Mouse (Mus musculus) kidney, postnatal 0 days (tissue): Measurements from ENCODE around the gene Npm3. TPM values are rescaled to one million over a fixed set of nuclear protein-coding genes. Genes with fewer than 3 reads are reported as not detected.

Source experiments
- ATAC-seq: fragments of 200-750 bp; cut with Nextera tagmentation; replicated peaks from 2 replicates; pipeline ENCODE4 v1.8.0; 2017; ENCODE audit warnings: low read depth, moderate number of reproducible peaks, moderate TSS enrichment, moderate library complexity; ENCODE audit not compliant: low FRiP score
- DNase-seq: peaks from one replicate; pipeline ENCODE4 v3.0.0-alpha.2; 2016; ENCODE audit warnings: low spot score
- H3K27ac ChIP-seq: fragments of 300-500 bp; sonication (generic); 2 replicates; pipeline ENCODE4 v1.5.1; 2014; ENCODE audit warnings: mild to moderate bottlenecking
- H3K27me3 ChIP-seq: fragments of 300-500 bp; sonication (generic); 2 replicates; pipeline ENCODE4 v1.6.1; 2014; ENCODE audit warnings: low read length, mixed read lengths; ENCODE audit not compliant: insufficient read depth
- H3K36me3 ChIP-seq: fragments of 300-500 bp; sonication (generic); 2 replicates; pipeline ENCODE4 v1.6.1; 2014; ENCODE audit warnings: low read length, mixed read lengths; ENCODE audit not compliant: insufficient read depth
- H3K4me1 ChIP-seq: fragments of 300-500 bp; sonication (generic); replicated peaks from 2 replicates; pipeline ENCODE4 v1.6.1; 2014; ENCODE audit warnings: antibody characterized with exemption, low read length, mixed read lengths; ENCODE audit not compliant: insufficient read depth
- H3K4me2 ChIP-seq: fragments of 300-500 bp; sonication (generic); 2 replicates; pipeline ENCODE4 v1.6.1; 2014; ENCODE audit warnings: mild to moderate bottlenecking, low read length, moderate library complexity, mixed read lengths
- H3K4me3 ChIP-seq: fragments of 300-500 bp; sonication (generic); replicated peaks from 2 replicates; pipeline ENCODE4 v1.5.1; 2014; ENCODE audit warnings: low read depth, low read length
- H3K9ac ChIP-seq: fragments of 300-500 bp; sonication (generic); 2 replicates; pipeline ENCODE4 v1.6.1; 2014; ENCODE audit warnings: low read depth, low read length
- H3K9me3 ChIP-seq: fragments of 300-500 bp; sonication (generic); replicated peaks from 2 replicates; pipeline ENCODE4 v1.6.1; 2016; ENCODE audit warnings: low read length, inconsistent platforms, mixed read lengths
- CTCF ChIP-seq: IDR thresholded peaks from 2 replicates; pipeline ENCODE4 v1.5.1; 2016; ENCODE audit warnings: antibody characterized with exemption, low read depth, mild to moderate bottlenecking, moderate library complexity
- WGBS: fragments of 180-500 bp; shearing (Covaris S2); extraction: QIAGEN DNeasy Blood & Tissue Kit; methylation state at CpG from one replicate; pipeline ENCODE4 v1.1.7; 2014; 5-methylcytosine and 5-hydroxymethylcytosine counted together
- polyA plus RNA-seq: library from polyadenylated mRNA; unstranded; fragments of >200 nt; fragmentation: Nextera tagmentation; extraction: Ambion mirVana; gene quantifications from 2 replicates; pipeline ENCODE4 v1.2.1, GENCODE M21; 2015

The Npm3 gene
- polyA plus RNA-seq = 16.7 and 18.0 TPM in 2 replicates

- peak within 1 kb of the TSS; percentile 84 for H3K9ac ChIP-seq
- H3K27ac ChIP-seq = no peak within 1 kb of the TSS
- H3K36me3 ChIP-seq = peaks cover 18% of the 10 kb centered on the region
- ATAC-seq = peak; percentile 57
- TF ChIP-seq CTCF = no peak
- peaks cover 15% of the 10 kb centered on the region; the same call in 1 of the 2 replicates for H3K27me3 ChIP-seq
- no peaks in the 10 kb centered on the region for H3K9me3 ChIP-seq
- peak; percentile 91 for DNase-seq
- peak within 1 kb of the TSS; percentile 78 for H3K4me3 ChIP-seq
- H3K4me2 ChIP-seq = peak within 1 kb of the TSS; percentile 97
- H3K4me1 ChIP-seq = peaks cover 18% of the 10 kb centered on the region
- under 1% methylated on average over 51 of the region's 60 CpGs for WGBS
Observed at GRCm38 (mm10) chr19:45749243-45750043, at the start of gene Npm3. Npm3 (minus strand) TSS chr19:45749591.

GRCm38 (mm10) chr19:45796879-45797278 lies 47.5 kb upstream of the Npm3 start:
- Histone ChIP-seq H3K9me3 (no peaks in the 10 kb centered on the region), H3K4me1 (0 out of 2 replicates have a peak, but pooled peaks cover 2% of the 10 kb centered on the region), H3K4me2 (no peak overlapping the region), H3K9ac (no peak overlapping the region), H3K27ac (no peak overlapping the region), H3K36me3 (no peaks in the 10 kb centered on the region), H3K4me3 (no peak overlapping the region), H3K27me3 (no peaks in the 10 kb centered on the region)
- DNase-seq (no peak), ATAC-seq (no peak)
- TF ChIP-seq CTCF = no peak
- 55% methylated on average over 15 of the region's 15 CpGs for WGBS

GRCm38 (mm10) chr19:45796061-45796556 lies 46.7 kb upstream of the Npm3 start:
- ATAC-seq = no peak; the same call in 1 of the 2 replicates
- H3K4me1 ChIP-seq = 0 out of 2 replicates have a peak, but pooled peaks cover 2% of the 10 kb centered on the region
- DNase-seq = peak; percentile 47
- H3K9me3 ChIP-seq = no peaks in the 10 kb centered on the region
- H3K27ac ChIP-seq = no peak overlapping the region
- H3K9ac ChIP-seq = no peak overlapping the region
- H3K4me3 ChIP-seq = peak overlapping the region; percentile 16; the same call in 1 of the 2 replicates
- 11% methylated on average over 15 of the region's 15 CpGs for WGBS
- no peaks in the 10 kb centered on the region for H3K36me3 ChIP-seq
- peak overlapping the region; percentile 43 for H3K4me2 ChIP-seq
- TF ChIP-seq CTCF = no peak
- no peaks in the 10 kb centered on the region for H3K27me3 ChIP-seq

GRCm38 (mm10) chr19:45795406-45795944 lies 46.1 kb upstream of the Npm3 start:
- H3K27ac ChIP-seq = no peak overlapping the region
- no peaks in the 10 kb centered on the region for H3K36me3 ChIP-seq
- no peak for ATAC-seq
- no peak overlapping the region for H3K4me3 ChIP-seq
- peak overlapping the region; percentile 43 for H3K4me2 ChIP-seq
- no peaks in the 10 kb centered on the region for H3K27me3 ChIP-seq
- WGBS = 38% methylated on average over 15 of the region's 15 CpGs
- 0 out of 2 replicates have a peak, but pooled peaks cover 2% of the 10 kb centered on the region for H3K4me1 ChIP-seq
- no peak for TF ChIP-seq CTCF
- no peak overlapping the region for H3K9ac ChIP-seq
- DNase-seq = no peak
- H3K9me3 ChIP-seq = no peaks in the 10 kb centered on the region

- no peak overlapping the region for H3K9ac ChIP-seq
- no peak overlapping the region for H3K4me3 ChIP-seq
- DNase-seq = no peak
- H3K27me3 ChIP-seq = no peaks in the 10 kb centered on the region
- H3K36me3 ChIP-seq = no peaks in the 10 kb centered on the region
- no peak overlapping the region for H3K27ac ChIP-seq
- no peak overlapping the region for H3K4me2 ChIP-seq
- no peak for ATAC-seq
- no peak for TF ChIP-seq CTCF
- 68% methylated on average over 6 of the region's 6 CpGs for WGBS
- 0 out of 2 replicates have a peak, but pooled peaks cover 2% of the 10 kb centered on the region for H3K4me1 ChIP-seq
- H3K9me3 ChIP-seq = no peaks in the 10 kb centered on the region
Observed at GRCm38 (mm10) chr19:45794718-45795117, 45.3 kb upstream of the Npm3 start.

- Histone ChIP-seq H3K27me3 (no peaks in the 10 kb centered on the region), H3K4me2 (no peak overlapping the region), H3K36me3 (no peaks in the 10 kb centered on the region), H3K4me1 (0 out of 2 replicates have a peak, but pooled peaks cover 2% of the 10 kb centered on the region), H3K27ac (no peak overlapping the region), H3K9ac (no peak overlapping the region), H3K4me3 (no peak overlapping the region), H3K9me3 (no peaks in the 10 kb centered on the region)
- ATAC-seq (no peak), DNase-seq (no peak)
- 88% methylated on average over 6 of the region's 6 CpGs for WGBS
- no peak for TF ChIP-seq CTCF
Observed at GRCm38 (mm10) chr19:45792404-45792803, 43.0 kb upstream of the Npm3 start.
